Mouse (Mus musculus): ENCODE measurements around the gene Cipc. TPM values are rescaled to one million over a fixed set of nuclear protein-coding genes. Genes with fewer than 3 reads are reported as not detected.

The Cipc gene
- polyA plus RNA-seq, 1 experiment from 2014 or later, result 24.3 TPM

DNA sequence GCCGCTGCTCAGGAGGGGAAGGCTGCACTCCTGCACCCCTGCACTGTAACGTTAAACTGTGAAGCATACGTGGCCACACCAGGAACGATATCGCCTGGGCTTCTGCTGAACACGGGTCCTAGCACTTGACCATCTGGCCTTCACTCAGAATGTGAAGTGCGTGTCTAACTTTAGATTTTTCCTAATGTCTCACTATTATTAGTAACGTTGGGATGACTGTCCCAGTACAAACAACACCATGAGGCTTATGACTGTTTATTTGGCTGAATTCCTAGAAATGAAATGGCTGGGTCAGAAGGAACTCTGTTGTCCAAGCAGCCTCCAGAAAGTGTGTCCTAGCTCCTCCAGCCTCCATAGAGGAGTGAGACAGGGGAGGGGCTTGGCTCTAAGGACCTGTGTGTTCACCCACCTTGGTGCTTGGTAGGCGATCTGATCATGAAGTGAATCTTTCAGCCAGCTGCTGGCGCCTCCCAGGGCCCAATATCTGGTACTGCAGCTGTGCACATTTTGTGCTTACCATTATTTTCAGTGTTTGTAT is 52.5 kb downstream of the Cipc start:
- 72% methylated on average over 10 of the region's 10 CpGs for WGBS
- Histone ChIP-seq H3K4me2 (no peak overlapping the region), H3K27me3 (no peaks in the 10 kb centered on the region; the same call in 1 of the 2 replicates), H3K4me1 (peaks cover 4% of the 10 kb centered on the region; the same call in 1 of the 2 replicates), H3K9ac (no peak overlapping the region), H3K9me3 (no peaks in the 10 kb centered on the region), H3K36me3 (no peaks in the 10 kb centered on the region), H3K4me3 (no peak overlapping the region), H3K27ac (no peak overlapping the region)
- ATAC-seq (ENCODE audit: insufficient number of reproducible peaks, insufficient read depth, low FRiP score, low TSS enrichment, low read depth), result no peak

DNA sequence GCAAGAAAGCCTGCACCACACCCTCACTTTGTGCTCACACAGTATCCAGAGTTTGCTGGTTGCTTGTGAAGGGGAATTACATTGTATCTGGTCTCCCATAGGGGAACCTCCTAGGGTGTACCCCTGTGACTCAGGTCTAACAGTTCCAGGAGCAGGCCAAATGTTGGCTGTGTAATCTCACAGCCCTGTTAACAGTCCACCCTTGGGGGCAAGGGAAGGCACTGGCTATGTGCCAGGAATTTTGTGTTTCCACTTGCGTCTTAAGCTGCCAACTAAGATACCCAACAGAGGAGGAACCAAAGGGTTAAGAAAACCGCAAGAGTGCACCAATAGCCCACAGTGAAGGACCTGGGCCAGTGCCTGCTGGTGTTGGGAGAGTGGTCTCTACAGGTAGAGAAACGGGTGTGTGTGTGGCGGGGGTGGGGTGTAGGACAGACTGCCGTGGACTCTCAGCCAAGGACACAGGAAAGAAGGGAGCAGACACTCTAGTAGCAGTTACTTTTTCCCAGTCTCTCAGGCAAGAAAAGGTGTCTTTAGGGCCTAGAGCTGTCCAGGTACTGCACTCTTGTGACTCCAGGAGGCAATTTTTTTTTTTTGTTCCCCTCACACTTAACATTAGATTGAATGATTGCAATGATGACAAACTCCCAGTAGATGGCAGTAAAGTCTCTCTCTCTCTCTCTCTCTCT is 53.5 kb downstream of the Cipc start:
- Histone ChIP-seq H3K4me1 (peaks cover 4% of the 10 kb centered on the region; the same call in 1 of the 2 replicates), H3K9me3 (no peaks in the 10 kb centered on the region), H3K27ac (no peak overlapping the region), H3K4me3 (no peak overlapping the region), H3K36me3 (no peaks in the 10 kb centered on the region), H3K27me3 (no peaks in the 10 kb centered on the region), H3K9ac (no peak overlapping the region), H3K4me2 (no peak overlapping the region)
- 58% methylated on average over 5 of the region's 5 CpGs for WGBS
- no peak for ATAC-seq (ENCODE audit: insufficient number of reproducible peaks, insufficient read depth, low FRiP score, low TSS enrichment, low read depth)

DNA sequence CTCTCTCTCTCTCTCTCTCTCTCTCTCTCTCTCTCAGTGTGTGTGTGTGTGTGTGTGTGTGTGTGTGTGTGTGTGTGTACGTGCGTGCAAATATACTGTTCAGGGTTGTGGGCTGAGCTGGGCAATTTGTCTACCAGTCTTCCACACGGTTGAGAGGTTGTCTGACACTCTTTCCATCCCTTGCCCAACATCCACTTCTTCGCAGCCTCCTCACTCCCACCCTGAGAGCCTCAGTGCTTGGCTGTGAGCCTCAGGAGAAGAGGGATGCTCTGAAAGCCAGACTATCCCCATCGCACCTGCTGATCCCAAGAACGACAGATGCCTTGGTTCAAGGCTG is 54.0 kb downstream of the Cipc start:
- no peak for ATAC-seq (ENCODE audit: insufficient number of reproducible peaks, insufficient read depth, low FRiP score, low TSS enrichment, low read depth)
- no peak overlapping the region for H3K4me2 ChIP-seq
- no peaks in the 10 kb centered on the region for H3K9me3 ChIP-seq
- WGBS, result 48% methylated on average over 6 of the region's 6 CpGs
- H3K4me1 ChIP-seq, result peaks cover 4% of the 10 kb centered on the region; the same call in 1 of the 2 replicates
- H3K36me3 ChIP-seq, result no peaks in the 10 kb centered on the region
- no peak overlapping the region for H3K27ac ChIP-seq
- H3K4me3 ChIP-seq, result no peak overlapping the region
- H3K27me3 ChIP-seq, result no peaks in the 10 kb centered on the region
- H3K9ac ChIP-seq, result no peak overlapping the region

DNA sequence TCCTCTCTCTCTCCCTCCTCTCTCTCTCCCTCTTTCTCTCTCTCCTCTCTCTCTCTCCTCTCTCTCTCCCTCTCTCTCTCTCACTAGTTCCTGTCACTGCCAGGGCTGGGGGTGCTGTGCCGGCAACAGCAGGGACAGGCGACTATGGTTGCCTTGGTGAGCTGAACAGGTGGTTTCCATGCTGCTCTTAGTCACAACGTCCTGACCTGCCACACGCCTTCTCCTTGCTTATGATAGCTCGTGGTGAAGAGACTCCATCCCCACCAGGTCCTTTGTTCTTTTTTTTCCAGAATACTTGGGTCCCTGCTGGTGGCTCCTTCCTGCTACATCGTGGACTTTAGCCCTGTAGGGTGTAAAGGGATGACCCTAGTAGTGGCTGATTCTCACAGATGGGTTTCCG is 55.4 kb downstream of the Cipc start:
- H3K27ac ChIP-seq, result no peak overlapping the region
- H3K4me1 ChIP-seq, result peaks cover 4% of the 10 kb centered on the region; the same call in 1 of the 2 replicates
- no peak overlapping the region for H3K4me3 ChIP-seq
- H3K9ac ChIP-seq, result no peak overlapping the region
- H3K4me2 ChIP-seq, result no peak overlapping the region
- no peak for ATAC-seq (ENCODE audit: insufficient number of reproducible peaks, insufficient read depth, low FRiP score, low TSS enrichment, low read depth)
- H3K27me3 ChIP-seq, result no peaks in the 10 kb centered on the region
- H3K36me3 ChIP-seq, result no peaks in the 10 kb centered on the region
- 60% methylated on average over 7 of the region's 7 CpGs for WGBS
- H3K9me3 ChIP-seq, result no peaks in the 10 kb centered on the region

DNA sequence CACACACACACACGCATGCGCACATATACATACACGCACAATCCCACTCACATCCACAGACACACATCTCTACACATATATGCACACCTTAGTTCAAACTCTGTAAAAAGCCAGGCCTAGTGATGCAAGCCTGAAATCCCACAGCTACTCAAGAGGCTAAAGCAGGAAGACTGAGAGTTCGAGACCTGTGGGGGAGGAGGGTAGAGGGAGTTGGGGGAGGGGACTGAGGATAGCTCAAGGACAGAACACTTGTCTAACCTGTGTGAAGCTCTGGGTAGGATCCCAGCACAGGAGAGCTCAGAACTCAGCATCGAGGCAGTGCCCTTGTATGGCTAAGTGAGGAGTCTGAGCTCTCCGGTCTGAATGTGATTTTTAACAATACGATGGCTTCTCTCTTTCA is 56.0 kb downstream of the Cipc start:
- no peak overlapping the region for H3K4me2 ChIP-seq
- H3K36me3 ChIP-seq, result no peaks in the 10 kb centered on the region
- WGBS, result 69% methylated on average over 7 of the region's 7 CpGs
- no peak for ATAC-seq (ENCODE audit: insufficient number of reproducible peaks, insufficient read depth, low FRiP score, low TSS enrichment, low read depth)
- H3K4me1 ChIP-seq, result peaks cover 4% of the 10 kb centered on the region; the same call in 1 of the 2 replicates
- H3K9ac ChIP-seq, result no peak overlapping the region
- H3K27me3 ChIP-seq, result no peaks in the 10 kb centered on the region
- H3K9me3 ChIP-seq, result no peaks in the 10 kb centered on the region
- H3K4me3 ChIP-seq, result no peak overlapping the region
- no peak overlapping the region for H3K27ac ChIP-seq

DNA sequence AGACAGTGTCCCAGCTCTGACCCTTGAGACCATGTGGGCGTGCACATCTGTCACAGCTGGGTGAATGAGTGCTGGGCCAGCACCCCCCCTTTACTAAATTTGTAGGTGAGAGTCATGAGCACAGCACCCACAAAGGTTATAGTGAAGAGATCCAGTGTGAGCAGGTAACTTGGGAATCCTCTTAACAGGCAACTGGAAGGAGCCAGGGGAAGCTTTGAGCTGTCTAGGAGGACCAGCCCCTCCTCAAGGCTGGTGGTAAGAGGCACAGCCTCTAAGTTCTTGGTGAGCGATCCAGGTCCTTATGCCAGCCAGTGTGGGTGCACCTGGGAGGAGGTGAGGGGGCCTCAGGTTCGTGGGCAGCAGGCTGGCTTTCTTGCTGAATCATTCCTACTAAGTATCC is 56.8 kb downstream of the Cipc start:
- no peak overlapping the region for H3K4me3 ChIP-seq
- H3K36me3 ChIP-seq, result no peaks in the 10 kb centered on the region
- H3K9me3 ChIP-seq, result no peaks in the 10 kb centered on the region
- no peak overlapping the region for H3K9ac ChIP-seq
- no peak overlapping the region for H3K27ac ChIP-seq
- no peaks in the 10 kb centered on the region for H3K27me3 ChIP-seq
- WGBS, result 54% methylated on average over 3 of the region's 3 CpGs
- ATAC-seq (ENCODE audit: insufficient number of reproducible peaks, insufficient read depth, low FRiP score, low TSS enrichment, low read depth), result no peak
- no peak overlapping the region for H3K4me2 ChIP-seq
- peaks cover 4% of the 10 kb centered on the region; the same call in 1 of the 2 replicates for H3K4me1 ChIP-seq

DNA sequence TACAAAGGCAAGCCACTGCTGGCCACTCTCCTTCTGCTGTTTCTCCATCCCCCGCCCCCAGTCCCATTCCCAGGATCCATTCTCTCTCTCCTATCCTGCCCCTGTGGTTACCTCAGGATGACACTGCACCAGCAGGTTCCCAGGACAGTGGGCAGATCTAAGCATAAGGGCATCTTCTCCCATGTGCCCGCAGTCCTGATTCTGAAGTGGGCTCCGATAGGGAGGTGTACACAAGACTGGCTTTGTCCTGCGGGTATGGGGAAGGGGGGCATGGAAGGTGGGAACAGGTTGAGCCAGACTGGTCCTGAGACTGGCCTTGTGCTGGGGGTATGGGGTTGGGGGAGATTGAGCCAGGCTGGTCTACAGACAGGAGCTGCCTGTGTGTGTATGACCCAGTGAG is 57.8 kb downstream of the Cipc start:
- Histone ChIP-seq H3K4me1 (peaks cover 4% of the 10 kb centered on the region; the same call in 1 of the 2 replicates), H3K36me3 (no peaks in the 10 kb centered on the region), H3K9me3 (no peaks in the 10 kb centered on the region), H3K4me2 (no peak overlapping the region), H3K4me3 (no peak overlapping the region), H3K27ac (no peak overlapping the region), H3K27me3 (0 out of 2 replicates have a peak, but pooled peaks cover 4% of the 10 kb centered on the region), H3K9ac (no peak overlapping the region)
- ATAC-seq (ENCODE audit: insufficient number of reproducible peaks, insufficient read depth, low FRiP score, low TSS enrichment, low read depth), result no peak
- 70% methylated on average over 4 of the region's 4 CpGs for WGBS

Other genes with a start within 250 kb of the Cipc start
- gene Angel1, start 220.6 kb upstream of the Cipc start, polyA plus RNA-seq (2015; fragmentation: Nextera tagmentation; extraction: Ambion mirVana), result 9.8 and 10.9 TPM in 2 replicates
- not detected in 2 replicates for gene Lrrc74a, start 212.7 kb upstream of the Cipc start, polyA plus RNA-seq (2015; fragmentation: Nextera tagmentation; extraction: Ambion mirVana)
- gene Irf2bpl, start 62.2 kb upstream of the Cipc start, polyA plus RNA-seq (2015; fragmentation: Nextera tagmentation; extraction: Ambion mirVana), result 36.5 and 37.7 TPM in 2 replicates
- 0.12 and 0.15 TPM in 2 replicates for gene Zdhhc22, start 43.4 kb downstream of the Cipc start, polyA plus RNA-seq (2015; fragmentation: Nextera tagmentation; extraction: Ambion mirVana)
- 0.17 TPM in 1 of 2 replicates, not detected in the other for gene Tmem63c, start 74.3 kb downstream of the Cipc start, polyA plus RNA-seq (2015; fragmentation: Nextera tagmentation; extraction: Ambion mirVana)
- 0.33 and 0.38 TPM in 2 replicates for gene Ngb, start 155.5 kb downstream of the Cipc start, polyA plus RNA-seq (2015; fragmentation: Nextera tagmentation; extraction: Ambion mirVana)
- 29.1 and 32.1 TPM in 2 replicates for gene Gstz1, start 200.1 kb downstream of the Cipc start, polyA plus RNA-seq (2015; fragmentation: Nextera tagmentation; extraction: Ambion mirVana)
- gene Pomt2, start 200.9 kb downstream of the Cipc start, polyA plus RNA-seq (2015; fragmentation: Nextera tagmentation; extraction: Ambion mirVana), result 14.3 and 14.4 TPM in 2 replicates

Data from embryonic facial prominence, embryonic 13.5 days (tissue).